Mouse (Mus musculus): ENCODE data around the gene Tubb4a.
A peak's percentile ranks its signal among the peaks of the same experiment; 100 is the strongest.
"Not testable (repeated sequence)": the region's sequence is repeated elsewhere in the genome, so short reads cannot be mapped to it uniquely, and the experiment has no call there.

Tubb4a gene

DNA sequence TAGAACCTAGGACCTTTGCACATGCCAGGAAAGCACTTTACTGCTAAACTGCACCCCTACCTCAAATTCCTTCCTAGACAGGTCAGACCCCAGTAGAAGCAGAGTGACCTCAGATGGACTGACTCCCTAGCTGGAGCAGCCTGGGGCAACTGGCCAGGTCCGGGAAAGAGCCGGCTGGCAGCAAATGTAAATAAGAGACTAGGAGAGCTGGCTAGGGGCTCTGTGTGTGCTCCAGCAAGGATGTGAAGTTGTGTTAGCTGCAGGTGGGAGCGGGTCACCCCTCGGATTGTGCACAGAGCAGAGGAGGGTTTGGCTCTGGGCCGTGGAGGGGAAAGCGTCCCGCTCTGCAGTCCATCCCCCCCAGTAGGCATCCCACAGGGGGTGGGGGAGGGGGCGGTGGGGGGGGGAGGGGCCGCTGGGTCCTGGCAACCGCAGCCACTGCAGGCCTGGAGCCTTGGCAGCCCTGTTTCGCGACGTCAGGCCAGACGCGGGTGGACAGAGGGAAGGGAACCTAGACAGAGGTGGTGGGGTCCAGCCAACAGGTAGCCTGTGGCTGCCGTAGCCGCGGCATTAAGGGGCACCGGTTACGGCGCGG, 28.6 kb downstream of the Tubb4a start, which contains the start of gene Crb3:
TSS of gene Crb3 (plus strand) at position 215 of the 595 bp plus-strand sequence.
- DNase-seq (ENCODE audit: low spot score in 2 of 2), result no peak

DNA sequence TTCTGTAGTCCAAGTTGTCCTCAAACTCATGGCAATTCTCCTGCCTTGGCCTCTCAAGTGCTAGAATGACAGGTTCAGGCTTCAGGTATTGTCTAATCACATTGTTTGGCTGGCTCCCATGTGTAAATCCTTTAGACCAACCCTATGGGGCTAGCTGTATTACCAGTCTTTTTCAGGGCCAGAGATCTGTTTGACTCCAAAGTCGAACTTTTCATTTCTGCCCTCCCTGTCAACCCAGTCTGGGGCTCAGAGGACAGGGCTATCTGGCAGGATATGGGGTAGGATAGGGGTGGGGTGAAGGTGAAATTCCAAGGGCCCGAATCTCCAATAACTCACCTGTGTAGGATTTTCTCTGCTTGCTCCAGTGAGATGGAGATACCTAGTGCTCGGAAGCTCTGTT, 31.3 kb downstream of the Tubb4a start:
- DNase-seq (ENCODE audit: low spot score in 2 of 2), result no peak

DNA sequence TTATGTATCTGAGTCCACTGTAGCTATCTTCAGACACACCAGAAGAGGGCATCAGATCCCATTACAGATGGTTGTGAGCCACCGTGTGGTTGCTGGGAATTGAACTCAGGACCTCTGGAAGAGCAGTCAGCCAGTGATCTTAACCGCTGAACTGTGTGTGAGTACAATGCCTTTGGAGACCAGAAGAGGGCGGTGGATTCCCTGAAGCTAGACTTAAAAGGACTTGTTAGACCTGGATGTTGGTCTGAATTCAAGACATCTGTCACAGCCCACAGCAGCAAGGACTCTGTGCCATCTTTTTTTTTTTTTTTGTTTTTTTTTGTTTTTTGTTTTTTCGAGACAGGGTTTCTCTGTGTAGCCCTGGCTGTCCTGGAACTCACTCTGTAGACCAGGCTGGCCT, 35.9 kb downstream of the Tubb4a start:
- not testable (repeated sequence) for DNase-seq (ENCODE audit: low spot score in 2 of 2)

DNA sequence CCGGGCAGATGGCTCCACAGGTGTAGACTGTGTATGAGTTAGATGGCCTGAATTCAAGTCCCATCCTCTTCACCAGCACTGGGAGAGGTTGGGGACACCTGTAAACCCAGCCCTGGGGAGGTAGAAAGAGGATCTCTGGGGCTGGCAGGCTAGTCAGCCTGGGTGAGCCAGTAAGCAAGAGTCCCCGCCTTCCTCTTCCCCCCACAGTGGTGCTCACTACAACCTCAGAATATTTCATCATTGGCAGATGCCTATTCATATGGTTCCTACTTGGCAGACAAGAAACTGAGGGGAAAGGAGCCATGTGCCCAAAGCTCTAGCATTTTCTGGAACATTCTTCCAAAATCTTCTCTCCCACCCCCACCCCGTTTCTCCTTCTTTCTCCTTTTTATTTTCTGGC, 38.8 kb downstream of the Tubb4a start:
- DNase-seq (ENCODE audit: low spot score in 2 of 2), result no peak

GRCm38 (mm10) chr17:57047406-57047805, 40.2 kb downstream of the Tubb4a start:
- no peak for DNase-seq (ENCODE audit: low spot score in 2 of 2)

- DNase-seq (ENCODE audit: low spot score in 2 of 2), result no peak
Measured at GRCm38 (mm10) chr17:57041554-57041953, 46.0 kb downstream of the Tubb4a start, which contains the start of gene Slc25a41. TSS of gene Slc25a41 (minus strand) at chr17:57041654.

DNA sequence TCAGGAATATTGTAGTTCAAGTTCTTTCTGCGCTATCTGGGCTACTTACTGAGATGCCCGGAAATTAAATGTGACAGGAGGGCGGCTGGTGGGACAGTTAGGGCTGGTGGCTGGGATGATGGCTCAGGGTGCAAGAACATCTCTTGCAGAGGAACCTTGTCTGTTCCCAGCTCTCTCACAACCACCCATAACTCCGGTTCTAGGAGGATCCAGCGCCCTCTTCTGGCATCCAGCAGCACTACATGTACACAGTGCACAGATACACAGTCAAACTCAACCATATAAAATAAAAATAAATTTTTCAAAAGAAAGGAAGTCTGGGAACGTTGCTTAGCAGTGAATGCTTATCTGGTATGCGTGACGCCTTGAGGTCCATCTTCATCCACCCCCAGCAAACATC, 48.6 kb downstream of the Tubb4a start:
- DNase-seq (ENCODE audit: low spot score in 2 of 2), result no peak

DNA sequence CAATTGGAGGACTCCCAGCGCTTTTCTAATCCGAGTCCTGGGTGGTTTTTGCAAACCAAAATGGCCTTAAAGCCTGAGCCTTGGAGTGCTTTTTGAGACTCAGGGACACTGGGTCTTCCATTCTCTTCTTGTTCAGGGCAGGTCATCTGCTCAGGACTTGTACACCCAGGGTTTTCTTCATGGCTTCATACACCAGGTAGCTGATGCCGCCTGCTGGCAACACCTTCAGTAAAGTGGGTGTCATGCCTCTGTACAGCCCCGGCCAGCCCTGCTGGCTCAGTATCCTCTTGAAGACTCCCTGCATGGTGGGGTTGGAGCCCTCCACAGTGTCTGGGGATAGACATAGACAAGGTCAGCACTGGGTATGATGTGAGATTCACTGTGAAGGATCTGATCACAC, 54.7 kb downstream of the Tubb4a start:
- no peak for DNase-seq (ENCODE audit: low spot score in 2 of 2)

- peak; percentile 100 for DNase-seq (ENCODE audit: low spot score in 2 of 2)
Measured at GRCm38 (mm10) chr17:57031661-57032420, 55.7 kb downstream of the Tubb4a start.

- no peak for DNase-seq (ENCODE audit: low spot score in 2 of 2)
Measured at GRCm38 (mm10) chr17:57030931-57031660, 56.5 kb downstream of the Tubb4a start, which contains the start of gene Khsrp. TSS of gene Khsrp (minus strand) at chr17:57031522.
